Mouse (Mus musculus) hindlimb bud, embryonic 11.5 days (tissue): Measurements from ENCODE around the gene Spdya.
"Not testable (repeated sequence)": the region's sequence is repeated elsewhere in the genome, so short reads cannot be mapped to it uniquely, and the experiment has no call there.

Experiments
- DNase-seq: peaks from one replicate; pipeline ENCODE4 v3.0.0-alpha.2; 2012; ENCODE audit warnings: low read depth, low spot score; ENCODE audit errors: extremely low spot score

The Spdya gene

GRCm38 (mm10) chr17:71551757-71552451 lies at the start of gene Spdya:
Spdya (plus strand) TSS chr17:71552061.
- peak; percentile 44 for DNase-seq

- no peak for DNase-seq
These were observed 45.0 kb upstream of the Spdya start for GRCm38 (mm10) chr17:71506832-71507231.

GRCm38 (mm10) chr17:71510297-71510696 lies 41.6 kb upstream of the Spdya start:
- no peak for DNase-seq

- DNase-seq, result no peak
These were observed 25.6 kb upstream of the Spdya start for GRCm38 (mm10) chr17:71526302-71526708.

GRCm38 (mm10) chr17:71526711-71527564 lies 24.9 kb upstream of the Spdya start, which contains the start of gene Ndc80:
Ndc80 (minus strand) TSS chr17:71526857.
- DNase-seq, result peak; percentile 86

GRCm38 (mm10) chr17:71528042-71528441 lies 23.8 kb upstream of the Spdya start:
- DNase-seq, result no peak

- not testable (repeated sequence) for DNase-seq
These were observed 16.3 kb upstream of the Spdya start for GRCm38 (mm10) chr17:71535595-71535994.

- no peak for DNase-seq
These were observed 14.7 kb upstream of the Spdya start for GRCm38 (mm10) chr17:71537164-71537563.

GRCm38 (mm10) chr17:71548586-71548985 lies 3.3 kb upstream of the Spdya start:
- DNase-seq, result no peak

GRCm38 (mm10) chr17:71551350-71551749 lies 511 bp upstream of the Spdya start:
- no peak for DNase-seq

- no peak for DNase-seq
These were observed 1.0 kb downstream of the Spdya start for GRCm38 (mm10) chr17:71552901-71553300.

GRCm38 (mm10) chr17:71561631-71562030 lies 9.8 kb downstream of the Spdya start:
- DNase-seq, result no peak

GRCm38 (mm10) chr17:71579176-71579705 lies 27.4 kb downstream of the Spdya start:
- no peak for DNase-seq

GRCm38 (mm10) chr17:71597881-71598658 lies 46.2 kb downstream of the Spdya start:
- no peak for DNase-seq

GRCm38 (mm10) chr17:71598659-71599554 lies 47.0 kb downstream of the Spdya start:
- DNase-seq, result peak; percentile 72

GRCm38 (mm10) chr17:71615638-71616318 lies 63.9 kb downstream of the Spdya start, which contains the start of gene Wdr43:
Wdr43 (plus strand) TSS chr17:71615895.
- peak; percentile 86 for DNase-seq

GRCm38 (mm10) chr17:71616319-71617032 lies 64.6 kb downstream of the Spdya start:
- DNase-seq, result no peak

- DNase-seq, result no peak
These were observed 65.1 kb downstream of the Spdya start for GRCm38 (mm10) chr17:71617033-71617362.

- DNase-seq, result no peak
These were observed 66.1 kb downstream of the Spdya start for GRCm38 (mm10) chr17:71617974-71618373.
